Mouse (Mus musculus): ENCODE measurements at regions not wholly inside any gene's neighbourhood (a gene's known extent, or its start where the extent isn't known, plus 50 kb on each side); places are given as distances from the start of the nearest gene placed in this dataset.

- TF ChIP-seq EP300 (optimal IDR thresholded peaks at IDR 0.05) (no peak), CTCF (IDR thresholded peaks at IDR 0.05; ENCODE audit: low read depth) (no peak)
- DNase-seq (ENCODE audit: low spot score) = no peak
- WGBS = 83% methylated on average over 7 of the region's 7 CpGs
- Histone ChIP-seq H3K27me3 (ENCODE audit: control insufficient read depth, insufficient read depth, low read length) (no peaks in the 10 kb centered on the region), H3K4me2 (replicated peaks; ENCODE audit: low read depth) (no peak overlapping the region), H3K36me3 (ENCODE audit: control insufficient read depth, insufficient read depth, low read length) (no peaks in the 10 kb centered on the region), H3K4me1 (replicated peaks; ENCODE audit: control insufficient read depth, insufficient read depth) (no peaks in the 10 kb centered on the region), H3K4me3 (ENCODE audit: low read depth, low read length) (no peak overlapping the region), H3K9me3 (ENCODE audit: control insufficient read depth, low read length) (no peaks in the 10 kb centered on the region), H3K27ac (replicated peaks) (no peak overlapping the region), H3K9ac (ENCODE audit: low read length) (no peak overlapping the region)
- ATAC-seq (ENCODE audit: low FRiP score, low TSS enrichment) = no peak
Measured at GRCm38 (mm10) chr10:96497482-96497881, 119.3 kb upstream of the Btg1 start.

- TF ChIP-seq EP300 (optimal IDR thresholded peaks at IDR 0.05) (no peak), CTCF (IDR thresholded peaks at IDR 0.05; ENCODE audit: low read depth) (no peak)
- H3K9me3 ChIP-seq (ENCODE audit: control insufficient read depth, low read length) = no peaks in the 10 kb centered on the region
- H3K4me1 ChIP-seq (replicated peaks; ENCODE audit: control insufficient read depth, insufficient read depth) = no peaks in the 10 kb centered on the region
- ATAC-seq (ENCODE audit: low FRiP score, low TSS enrichment) (no peak), DNase-seq (ENCODE audit: low spot score) (peak; percentile 25)
- no peaks in the 10 kb centered on the region for H3K36me3 ChIP-seq (ENCODE audit: control insufficient read depth, insufficient read depth, low read length)
- H3K27me3 ChIP-seq (ENCODE audit: control insufficient read depth, insufficient read depth, low read length) = no peaks in the 10 kb centered on the region
- WGBS = 60% methylated on average over 2 of the region's 2 CpGs
- H3K4me2 ChIP-seq (replicated peaks; ENCODE audit: low read depth) = no peak overlapping the region
- no peak overlapping the region for H3K4me3 ChIP-seq (ENCODE audit: low read depth, low read length)
- no peak overlapping the region for H3K9ac ChIP-seq (ENCODE audit: low read length)
- no peak overlapping the region for H3K27ac ChIP-seq (replicated peaks)
Measured at GRCm38 (mm10) chr10:96499274-96499673, 117.5 kb upstream of the Btg1 start.

DNA sequence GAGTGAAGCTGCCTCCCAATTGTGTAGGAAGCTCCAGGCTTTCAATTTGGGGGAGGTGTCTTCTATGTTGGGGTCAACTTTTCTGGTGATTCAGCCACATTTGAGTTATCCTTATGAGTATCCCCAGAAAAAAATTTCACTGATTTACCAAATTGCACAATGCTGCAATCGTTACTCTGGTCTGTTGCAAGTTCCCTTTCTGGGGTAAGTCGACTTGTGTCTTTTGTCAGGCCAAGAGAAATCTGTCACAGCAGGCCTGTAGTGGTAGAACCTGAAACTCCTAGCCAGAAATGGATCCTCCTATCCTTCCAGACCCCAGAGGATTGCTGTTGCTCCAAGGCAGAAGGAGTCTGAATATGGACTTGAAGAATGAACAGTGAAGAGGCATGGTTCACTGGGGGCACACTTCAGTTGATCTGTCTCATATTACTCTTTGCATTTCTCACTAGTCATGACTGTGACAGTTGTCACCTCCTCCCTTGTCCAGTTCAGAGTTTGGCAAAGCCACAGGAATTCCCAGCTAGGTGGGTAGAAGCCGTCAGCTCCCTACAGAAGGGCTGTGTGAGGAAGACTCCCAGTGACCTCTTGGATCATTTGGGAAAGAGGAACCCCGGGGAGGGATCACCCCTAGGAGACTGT is 114.6 kb upstream of the Btg1 start:
- WGBS = 69% methylated on average over 4 of the region's 4 CpGs
- Histone ChIP-seq H3K4me1 (replicated peaks; ENCODE audit: control insufficient read depth, insufficient read depth) (no peaks in the 10 kb centered on the region), H3K4me2 (replicated peaks; ENCODE audit: low read depth) (no peak overlapping the region), H3K9ac (ENCODE audit: low read length) (no peak overlapping the region), H3K27ac (replicated peaks) (no peak overlapping the region), H3K36me3 (ENCODE audit: control insufficient read depth, insufficient read depth, low read length) (no peaks in the 10 kb centered on the region), H3K4me3 (ENCODE audit: low read depth, low read length) (no peak overlapping the region), H3K27me3 (ENCODE audit: control insufficient read depth, insufficient read depth, low read length) (no peaks in the 10 kb centered on the region), H3K9me3 (ENCODE audit: control insufficient read depth, low read length) (no peaks in the 10 kb centered on the region)
- no peak for ATAC-seq (ENCODE audit: low FRiP score, low TSS enrichment)
- DNase-seq (ENCODE audit: low spot score) = no peak
- TF ChIP-seq EP300 (optimal IDR thresholded peaks at IDR 0.05) (no peak), CTCF (IDR thresholded peaks at IDR 0.05; ENCODE audit: low read depth) (no peak)

- Histone ChIP-seq H3K27ac (replicated peaks) (no peak overlapping the region), H3K36me3 (ENCODE audit: control insufficient read depth, insufficient read depth, low read length) (no peaks in the 10 kb centered on the region), H3K4me3 (ENCODE audit: low read depth, low read length) (no peak overlapping the region), H3K9ac (ENCODE audit: low read length) (no peak overlapping the region), H3K27me3 (ENCODE audit: control insufficient read depth, insufficient read depth, low read length) (no peaks in the 10 kb centered on the region), H3K4me2 (replicated peaks; ENCODE audit: low read depth) (no peak overlapping the region), H3K9me3 (ENCODE audit: control insufficient read depth, low read length) (no peaks in the 10 kb centered on the region), H3K4me1 (replicated peaks; ENCODE audit: control insufficient read depth, insufficient read depth) (no peaks in the 10 kb centered on the region)
- DNase-seq (ENCODE audit: low spot score) = no peak
- WGBS = 78% methylated on average over 6 of the region's 6 CpGs
- no peak for ATAC-seq (ENCODE audit: low FRiP score, low TSS enrichment)
- TF ChIP-seq EP300 (optimal IDR thresholded peaks at IDR 0.05) (no peak), CTCF (IDR thresholded peaks at IDR 0.05; ENCODE audit: low read depth) (no peak)
Measured at GRCm38 (mm10) chr10:96502736-96503135, 114.1 kb upstream of the Btg1 start.

- Histone ChIP-seq H3K36me3 (ENCODE audit: control insufficient read depth, insufficient read depth, low read length) (no peaks in the 10 kb centered on the region), H3K4me1 (replicated peaks; ENCODE audit: control insufficient read depth, insufficient read depth) (no peaks in the 10 kb centered on the region), H3K4me2 (replicated peaks; ENCODE audit: low read depth) (no peak overlapping the region), H3K27me3 (ENCODE audit: control insufficient read depth, insufficient read depth, low read length) (no peaks in the 10 kb centered on the region), H3K9ac (ENCODE audit: low read length) (no peak overlapping the region), H3K4me3 (ENCODE audit: low read depth, low read length) (no peak overlapping the region), H3K9me3 (ENCODE audit: control insufficient read depth, low read length) (no peaks in the 10 kb centered on the region), H3K27ac (replicated peaks) (no peak overlapping the region)
- no peak for TF ChIP-seq EP300 (optimal IDR thresholded peaks at IDR 0.05)
- TF ChIP-seq CTCF (IDR thresholded peaks at IDR 0.05; ENCODE audit: low read depth) = no peak
- ATAC-seq (ENCODE audit: low FRiP score, low TSS enrichment) = no peak
- DNase-seq (ENCODE audit: low spot score) = no peak
- WGBS = 74% methylated on average over 8 of the region's 8 CpGs
Measured at GRCm38 (mm10) chr10:96504340-96504739, 112.5 kb upstream of the Btg1 start.

DNA sequence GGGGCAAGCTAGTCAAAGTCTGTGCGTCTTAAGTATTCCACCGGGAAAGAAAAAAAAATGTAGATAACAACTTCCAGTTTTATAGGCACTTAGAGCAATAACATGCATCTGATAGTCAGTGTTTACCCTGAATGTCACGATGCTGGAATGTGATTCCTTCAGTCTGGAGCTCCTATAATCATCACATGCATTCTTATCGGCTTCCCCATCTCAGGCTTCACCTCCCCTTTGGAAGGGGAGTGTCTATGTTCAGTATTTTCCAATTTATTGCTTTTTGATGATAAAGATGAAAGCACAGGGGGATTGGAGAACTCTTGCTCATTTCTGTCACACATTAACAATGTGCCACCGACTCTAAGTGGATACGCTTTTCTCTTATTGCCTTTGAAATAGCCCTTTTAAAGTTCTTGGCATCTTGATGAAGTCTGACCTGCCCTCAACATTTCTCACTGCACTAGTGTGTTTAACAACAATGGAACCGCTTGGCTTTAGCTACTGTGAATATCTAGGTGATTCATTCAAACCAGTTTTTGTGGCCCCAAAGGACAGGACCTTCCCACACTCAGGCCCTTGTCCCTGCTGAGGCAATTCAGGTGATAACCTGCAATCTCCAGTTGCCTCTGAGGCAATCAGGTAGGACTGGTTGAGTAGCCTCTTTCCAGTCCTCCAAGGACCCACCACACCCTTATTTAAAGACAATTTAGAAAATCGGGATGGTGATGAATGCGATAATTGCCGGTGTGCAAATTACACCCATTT is 101.5 kb upstream of the Btg1 start:
- H3K9me3 ChIP-seq (ENCODE audit: control insufficient read depth, low read length) = no peaks in the 10 kb centered on the region
- no peaks in the 10 kb centered on the region for H3K36me3 ChIP-seq (ENCODE audit: control insufficient read depth, insufficient read depth, low read length)
- H3K27me3 ChIP-seq (ENCODE audit: control insufficient read depth, insufficient read depth, low read length) = no peaks in the 10 kb centered on the region
- DNase-seq (ENCODE audit: low spot score) (no peak), ATAC-seq (ENCODE audit: low FRiP score, low TSS enrichment) (peak; percentile 65; the same call in 1 of the 2 replicates)
- 57% methylated on average over 10 of the region's 10 CpGs for WGBS
- TF ChIP-seq CTCF (IDR thresholded peaks at IDR 0.05; ENCODE audit: low read depth) (no peak), EP300 (optimal IDR thresholded peaks at IDR 0.05) (peak; percentile 78)
- H3K27ac ChIP-seq (replicated peaks) = no peak overlapping the region
- no peak overlapping the region for H3K4me2 ChIP-seq (replicated peaks; ENCODE audit: low read depth)
- H3K4me3 ChIP-seq (ENCODE audit: low read depth, low read length) = no peak overlapping the region
- no peaks in the 10 kb centered on the region for H3K4me1 ChIP-seq (replicated peaks; ENCODE audit: control insufficient read depth, insufficient read depth)
- no peak overlapping the region for H3K9ac ChIP-seq (ENCODE audit: low read length)

All from stomach, postnatal 0 days (tissue).